ENCODE assay signal across 8 mouse cellular contexts in genomic region chr12:79190931-79191673, GRCm38 (mm10). TPM values are rescaled to one million over a fixed set of nuclear protein-coding genes. Genes with fewer than 3 reads are reported as not detected.
DNase-seq lines count a peak whose midpoint lies in the region.

No protein-coding gene starts in this region.

- H3K4me3 ChIP-seq in hindbrain, embryonic 10.5 days, result peak overlapping the region; percentile 80

- peaks cover 15% of the 10 kb centered on the region for H3K4me1 ChIP-seq in hindbrain, embryonic 10.5 days (replicated peaks)

- under 1% methylated on average over 18 of the region's 18 CpGs for WGBS in hindbrain, embryonic 10.5 days

- peaks cover 25% of the 10 kb centered on the region for H3K36me3 ChIP-seq in hindbrain, embryonic 10.5 days

- H3K27ac ChIP-seq in hindbrain, embryonic 10.5 days, result peak overlapping the region; percentile 87

- no peaks in the 10 kb centered on the region for H3K27me3 ChIP-seq in hindbrain, embryonic 10.5 days (ENCODE audit: insufficient read depth, poor library complexity, severe bottlenecking)

- DNase-seq in MEL-GATA-1-ER (ENCODE audit: extremely low read depth, low read depth), result peak; percentile 87
- DNase-seq in c-Kit-negative CD71-positive TER-119-positive erythroid progenitor cells, embryonic 14.5 days (ENCODE audit: low read depth, low spot score), result peak; percentile 82
- DNase-seq in fibroblast of lung, adult 2 months (ENCODE audit: low read depth), result peak; percentile 70
- peak; percentile 66 for DNase-seq in hindbrain, embryonic 10.5 days (ENCODE audit: low spot score)
- DNase-seq in layer of hippocampus, postnatal 10 days (ENCODE audit: low spot score in 2 of 2), result peak; percentile 52 to 63
- peak; percentile 81 for DNase-seq in lung, postnatal 10 days
- peak; percentile 79 for DNase-seq in retina, embryonic 14.5 days (ENCODE audit: low spot score)
- peak; percentile 40 to 60 for DNase-seq in thymus, postnatal 36 days

- H3K9me3 ChIP-seq in hindbrain, embryonic 10.5 days, result no peaks in the 10 kb centered on the region

RNA-seq across cellular contexts. Expression of gene Rdh11, which starts 1.0 kb away (rescaled TPM):
- 23.8 and 25.6 TPM in 2 replicates for polyA plus RNA-seq in hindbrain, embryonic 10.5 days (2016; fragmentation: Nextera tagmentation; extraction: Ambion mirVana)
- 10 to 100 TPM; 30.0 to 30.5 TPM for total RNA-seq in layer of hippocampus, postnatal 10 days (2021)

RNA-seq across cellular contexts. Expression of gene Rdh12, which starts 17.6 kb away (rescaled TPM):
- polyA plus RNA-seq in hindbrain, embryonic 10.5 days (2016; fragmentation: Nextera tagmentation; extraction: Ambion mirVana), result 1.6 TPM in 2 replicates
- 1 to 10 TPM; 1.6 to 2.0 TPM for total RNA-seq in layer of hippocampus, postnatal 10 days (2021)

RNA-seq across cellular contexts. Expression of gene Vti1b, which starts 18.6 kb away (rescaled TPM):
- polyA plus RNA-seq in hindbrain, embryonic 10.5 days (2016; fragmentation: Nextera tagmentation; extraction: Ambion mirVana), result 105 and 109 TPM in 2 replicates
- total RNA-seq in layer of hippocampus, postnatal 10 days (2021), result 100 to 1,000 TPM; 137 to 139 TPM

Comparison
In these comparisons a context has a peak if more than half of its experiments do, and no peak if none do; other contexts are left out.
1. Peak in every context shown above with its lines: DNase-seq, H3K4me3 ChIP-seq and H3K27ac ChIP-seq.